Mouse (Mus musculus): Measurements from ENCODE around the gene Lcn8.

DNA sequence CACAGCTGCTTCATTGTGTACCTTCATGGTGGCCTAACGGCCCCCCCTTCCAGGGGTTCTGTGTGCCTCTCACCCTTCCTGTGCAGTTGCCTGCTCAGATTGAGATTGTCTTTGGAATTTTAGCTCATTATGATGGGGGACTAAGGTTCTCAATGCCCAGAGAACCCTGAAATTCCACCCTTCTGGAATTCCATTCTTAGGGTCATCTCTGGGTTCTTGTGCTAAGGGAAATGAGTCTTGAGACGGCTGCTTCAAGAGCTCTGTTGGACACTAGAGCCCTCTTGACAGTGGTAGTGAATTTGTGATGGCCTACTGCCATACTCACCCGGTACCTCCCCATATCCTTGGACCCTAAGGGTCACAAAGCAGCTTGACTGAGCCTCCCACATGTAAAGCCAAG is 35.3 kb upstream of the Lcn8 start, which contains the start of gene Ccdc183:
- TF ChIP-seq CTCF (conservative IDR thresholded peaks at IDR 0.05; ENCODE audit: low read length) (no peak), NANOG (IDR thresholded peaks at IDR 0.05; ENCODE audit: borderline replicate concordance, low read length) (no peak), POU5F1 (IDR thresholded peaks at IDR 0.05; ENCODE audit: borderline replicate concordance, low read length) (no peak)
